Mouse (Mus musculus): ENCODE results near the gene Ipo8.

DNA sequence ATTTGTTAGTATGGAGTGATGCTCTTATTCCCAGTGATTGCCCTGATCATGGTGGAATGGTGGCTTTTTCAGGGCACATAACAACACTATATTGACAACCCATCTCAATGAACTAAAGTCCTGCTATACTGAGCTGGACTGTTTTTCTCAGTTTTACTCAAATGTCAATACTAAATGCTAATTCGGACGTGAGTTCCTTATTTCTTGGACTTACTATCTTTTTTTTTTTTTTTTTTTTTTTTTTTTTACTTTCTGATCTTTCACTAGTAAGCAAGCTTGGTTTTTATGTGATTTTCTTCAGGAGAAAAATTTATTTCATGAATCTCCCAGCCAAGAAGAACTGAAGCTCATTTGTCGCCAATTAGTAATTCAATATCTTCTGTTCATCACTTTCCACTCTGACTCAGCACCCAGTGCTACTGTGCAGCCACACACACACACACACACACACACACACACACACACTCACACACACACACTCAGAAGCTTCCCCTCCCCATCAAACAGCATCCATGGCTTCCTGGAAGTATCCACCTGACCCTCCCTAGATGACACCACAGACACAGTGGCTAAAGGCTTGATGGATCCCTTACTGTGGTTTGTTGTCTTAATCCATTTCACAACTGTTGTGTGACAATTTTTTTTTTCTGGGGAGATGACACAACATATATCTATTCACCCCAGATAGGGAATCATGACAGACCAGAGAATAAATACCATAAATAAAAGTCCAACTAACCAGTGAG, 69.1 kb downstream of the Ipo8 start:
- TF ChIP-seq CTCF (IDR thresholded peaks at IDR 0.05; ENCODE audit: control insufficient read depth, insufficient read depth, insufficient replicate concordance, low read depth, low read length) = no peak
- no peak for TF ChIP-seq POLR2A (IDR thresholded peaks at IDR 0.05; ENCODE audit: control insufficient read depth, low read depth, low read length)

Data from testis, adult 2 months (tissue).